Mouse (Mus musculus) v-Abl transformed pro-B cells (cell line): ENCODE results near the gene Tbc1d10c.
"Not testable (repeated sequence)": the region's sequence is repeated elsewhere in the genome, so short reads cannot be mapped to it uniquely, and the experiment has no call there.

Experiments used
- in situ Hi-C, 2 experiments: fragments of 400-800 bp; cut with MboI; formaldehyde crosslinking; loops; one replicate each; pipeline ENCODE4 v1.15.1; 2025; ENCODE audit not compliant: unreplicated experiment in 2 of 2

Gene Tbc1d10c

DNA sequence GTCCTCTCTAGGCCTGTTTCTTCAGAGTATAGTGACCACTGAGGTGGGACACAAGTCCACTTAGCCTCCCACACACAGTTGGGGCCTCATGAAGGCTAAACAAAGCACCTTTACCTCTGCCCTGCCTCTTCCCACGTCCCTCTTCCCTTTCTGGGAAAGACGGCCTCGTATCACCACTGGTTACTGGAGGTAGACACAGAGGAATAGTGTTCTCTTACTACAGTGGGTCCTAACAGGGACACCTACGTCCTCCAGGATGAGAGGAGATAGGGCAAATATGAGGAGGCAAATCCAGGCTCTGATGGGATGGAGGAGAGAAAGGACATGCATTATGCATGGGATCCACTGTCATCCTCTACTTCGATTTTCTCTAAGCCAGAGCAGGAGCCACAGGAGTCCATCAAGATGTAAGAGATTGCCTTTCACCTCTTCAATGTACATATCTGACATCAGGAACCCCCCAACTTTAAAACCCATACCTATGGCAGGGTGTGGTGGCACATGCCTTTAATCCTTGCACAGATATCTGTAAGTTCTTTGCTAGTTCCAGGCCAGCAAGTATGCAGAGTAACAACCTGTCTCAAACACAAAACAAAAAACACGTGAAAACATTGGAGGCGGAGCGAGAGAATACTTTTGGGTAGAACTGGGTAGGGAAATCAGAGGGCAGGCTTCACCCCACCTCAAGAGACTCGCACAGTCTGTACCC, 43.1 kb downstream of the Tbc1d10c start:
- in situ Hi-C loops: no loop called here

DNA sequence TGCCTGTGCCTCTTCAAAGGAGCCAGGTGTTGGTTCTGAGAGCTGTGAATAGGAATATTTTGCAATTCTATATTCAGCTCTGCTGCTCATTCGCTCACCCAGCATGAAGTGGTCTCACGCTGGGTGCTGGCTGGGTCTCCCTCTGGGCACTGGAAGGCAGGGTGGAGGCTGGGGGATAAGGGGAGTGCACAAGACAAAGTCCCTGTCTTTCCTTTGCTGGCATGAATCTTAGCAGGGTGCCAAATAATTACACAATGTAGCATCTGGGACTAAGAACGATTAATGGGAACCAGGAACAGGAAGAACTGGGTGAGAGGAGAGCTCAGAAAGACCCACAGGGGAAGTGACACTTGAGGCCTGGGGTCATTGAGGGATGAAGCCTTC, 44.1 kb downstream of the Tbc1d10c start:
- in situ Hi-C loops: no loop called here

DNA sequence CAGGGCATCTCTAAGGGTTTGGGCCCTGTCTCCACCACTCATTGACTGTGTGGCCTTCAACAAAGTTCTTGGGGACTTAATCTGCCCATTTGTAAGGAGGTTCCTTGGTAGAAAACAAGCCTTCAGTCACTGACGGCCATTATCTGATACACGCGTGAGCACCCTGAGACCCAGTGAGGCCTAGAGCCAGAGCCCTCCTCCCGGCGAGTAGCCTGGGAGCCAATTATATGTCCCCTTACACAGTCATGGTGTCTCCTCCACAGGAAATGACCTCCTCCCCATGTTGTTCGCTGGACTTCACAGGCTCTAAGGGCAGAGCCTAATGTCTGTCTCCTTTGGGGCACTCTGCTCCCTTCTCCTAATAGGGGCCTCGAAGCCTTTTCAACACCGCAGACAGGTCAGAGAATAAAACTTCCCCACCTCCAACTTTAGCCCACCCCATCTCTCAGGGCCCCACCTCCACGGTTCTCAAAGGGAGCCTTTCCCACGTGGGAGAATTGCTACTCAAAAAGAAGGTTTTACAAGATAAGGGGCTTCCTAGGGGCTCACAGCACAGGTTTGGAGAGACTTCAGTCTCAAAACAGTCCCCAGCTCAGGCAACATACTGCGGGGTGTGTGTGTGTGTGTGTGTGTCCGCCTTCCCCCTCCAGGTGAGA, 44.6 kb downstream of the Tbc1d10c start:
- in situ Hi-C loops: no loop called here

DNA sequence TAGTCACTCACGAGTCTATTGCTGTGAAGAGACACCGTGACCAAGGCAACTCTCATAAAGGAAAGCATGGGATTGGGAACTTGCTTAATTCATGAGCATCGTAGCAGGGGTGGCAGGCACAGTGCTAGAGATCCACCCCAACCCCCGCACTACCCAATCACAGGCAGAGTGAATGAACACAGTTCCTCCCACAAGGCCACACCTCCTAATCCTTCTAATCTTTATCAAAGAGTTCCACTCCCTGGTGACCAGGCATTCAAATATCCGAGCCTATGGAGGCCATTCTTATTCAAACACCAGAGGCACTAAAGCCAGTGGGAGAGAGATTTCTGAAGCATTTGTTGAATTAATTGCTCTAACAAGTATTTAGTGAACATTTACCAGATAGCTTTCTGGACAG, 45.1 kb downstream of the Tbc1d10c start:
- in situ Hi-C loops: no loop called here

DNA sequence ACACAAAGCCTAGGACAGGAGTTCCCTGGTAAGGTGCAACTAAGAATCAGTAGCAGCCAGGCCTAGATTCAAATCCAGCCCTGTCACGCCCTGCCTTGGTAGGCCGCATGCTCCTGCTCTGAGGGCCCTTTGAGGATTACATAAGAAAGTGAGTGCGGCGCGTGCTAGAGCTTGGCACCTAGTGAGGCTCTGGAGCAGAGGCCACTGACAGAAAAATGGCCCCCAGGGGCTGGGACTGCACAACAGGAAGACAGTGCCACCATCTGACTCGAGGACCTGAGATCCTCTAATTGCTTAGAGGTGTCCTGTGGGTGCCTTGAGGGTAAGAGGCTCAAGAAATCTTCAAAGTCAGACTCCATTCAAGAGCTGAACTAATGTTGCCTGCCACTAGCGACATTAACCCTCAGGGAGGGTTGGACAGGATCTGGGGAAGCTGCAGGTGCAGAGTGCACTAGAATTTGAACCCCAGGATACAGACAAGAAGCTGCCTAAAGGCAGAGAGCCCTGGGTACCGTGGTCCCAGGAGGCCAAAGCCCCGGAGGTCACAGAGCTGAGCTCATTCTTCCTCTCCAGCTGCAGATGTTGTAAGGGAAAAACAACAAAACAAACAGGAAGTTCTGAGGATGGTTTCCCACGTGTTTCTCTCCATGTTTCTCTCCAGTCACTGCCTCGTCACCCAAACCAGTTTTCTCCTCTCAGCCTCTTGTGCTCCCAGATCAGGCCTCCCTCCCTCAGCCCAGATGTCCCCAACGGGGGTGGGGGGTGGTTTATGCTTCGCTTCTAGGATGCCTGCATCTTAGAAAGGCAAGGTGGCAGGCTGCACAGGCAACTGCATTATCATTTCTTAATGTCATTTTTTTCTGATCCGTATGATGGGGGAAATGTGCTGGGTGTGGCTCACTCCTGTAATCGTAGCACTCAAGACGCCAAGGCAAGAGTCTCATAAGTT, 46.3 kb downstream of the Tbc1d10c start:
- in situ Hi-C loops: no loop called here

DNA sequence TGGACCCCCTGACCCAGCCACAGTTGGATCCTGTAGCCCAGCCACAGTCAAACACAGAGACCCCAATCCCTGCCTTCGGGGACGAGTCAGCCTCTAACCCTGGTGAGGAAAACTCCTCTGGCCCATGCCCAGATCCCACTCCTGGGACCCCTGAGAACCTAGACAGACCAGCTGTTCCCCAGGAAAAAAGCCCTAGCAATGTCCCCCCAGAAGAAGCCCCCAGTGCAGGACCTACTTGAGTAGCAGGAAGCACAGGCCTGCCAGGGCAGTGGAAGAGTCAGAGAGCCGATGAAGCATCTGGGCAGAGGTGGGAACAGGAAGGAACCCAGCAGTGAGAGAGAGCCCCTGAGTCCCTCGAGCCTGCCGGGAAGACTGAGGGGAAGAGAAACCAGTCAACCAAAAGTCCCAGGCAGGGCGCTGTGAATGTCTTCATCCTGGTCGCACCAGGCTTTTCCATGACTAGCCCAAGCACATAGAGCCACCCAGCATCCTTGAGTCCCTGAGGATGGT, 47.3 kb downstream of the Tbc1d10c start, which contains the start of gene Cabp4:
Gene Cabp4, minus strand, starts transcription at position 275 of the 510 bp plus-strand sequence.
- in situ Hi-C loops: no loop called here

DNA sequence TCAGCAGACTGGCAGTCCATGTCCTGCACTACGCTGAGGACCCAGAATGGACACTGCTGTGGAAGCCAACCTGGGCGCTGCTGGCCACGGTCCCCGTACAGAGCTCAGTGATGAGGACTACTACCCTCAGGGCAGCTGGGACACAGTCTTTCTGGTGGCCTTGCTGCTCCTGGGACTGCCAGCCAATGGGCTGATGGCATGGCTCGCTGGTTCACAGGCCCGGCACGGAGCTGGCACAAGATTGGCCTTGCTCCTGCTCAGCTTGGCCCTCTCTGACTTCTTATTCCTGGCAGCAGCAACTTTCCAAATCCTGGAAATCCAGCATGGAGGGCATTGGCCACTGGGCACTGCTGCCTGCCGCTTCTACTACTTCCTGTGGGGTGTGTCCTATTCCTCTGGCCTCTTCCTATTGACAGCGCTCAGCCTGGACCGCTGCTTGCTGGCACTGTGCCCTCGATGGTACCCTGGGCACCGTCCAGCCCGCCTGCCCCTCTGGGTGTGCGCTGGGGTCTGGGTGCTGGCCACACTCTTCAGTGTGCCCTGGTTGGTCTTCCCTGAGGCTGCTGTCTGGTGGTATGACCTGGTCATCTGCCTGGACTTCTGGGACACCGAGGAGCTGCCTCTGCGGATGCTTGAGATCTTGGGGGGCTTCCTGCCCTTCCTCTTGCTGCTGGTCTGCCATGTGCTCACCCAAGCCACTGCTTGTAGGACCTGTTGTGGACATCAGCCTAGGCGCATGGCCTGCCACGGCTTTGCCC, 48.5 kb downstream of the Tbc1d10c start:
- in situ Hi-C loops: no loop called here

DNA sequence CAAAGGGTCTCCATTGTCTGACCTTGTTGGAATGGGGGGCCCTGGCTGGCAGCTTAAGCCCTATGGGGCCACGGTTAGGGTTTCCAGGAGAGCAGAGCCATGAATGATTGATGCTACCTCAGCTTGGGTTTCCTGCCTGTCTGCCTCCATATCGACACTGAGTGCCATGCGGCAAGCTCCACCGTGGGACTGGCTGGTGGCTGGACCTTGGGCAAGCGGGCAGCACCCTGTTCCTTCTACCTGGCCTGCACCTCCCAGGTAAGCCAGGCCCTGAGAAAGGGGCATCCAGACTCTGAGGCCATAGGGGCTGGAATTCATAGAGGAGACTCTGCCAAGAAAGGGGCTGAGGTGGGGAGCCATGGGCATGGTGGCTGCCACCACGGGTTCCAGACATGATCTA, 50.9 kb downstream of the Tbc1d10c start:
- in situ Hi-C loops: no loop called here

DNA sequence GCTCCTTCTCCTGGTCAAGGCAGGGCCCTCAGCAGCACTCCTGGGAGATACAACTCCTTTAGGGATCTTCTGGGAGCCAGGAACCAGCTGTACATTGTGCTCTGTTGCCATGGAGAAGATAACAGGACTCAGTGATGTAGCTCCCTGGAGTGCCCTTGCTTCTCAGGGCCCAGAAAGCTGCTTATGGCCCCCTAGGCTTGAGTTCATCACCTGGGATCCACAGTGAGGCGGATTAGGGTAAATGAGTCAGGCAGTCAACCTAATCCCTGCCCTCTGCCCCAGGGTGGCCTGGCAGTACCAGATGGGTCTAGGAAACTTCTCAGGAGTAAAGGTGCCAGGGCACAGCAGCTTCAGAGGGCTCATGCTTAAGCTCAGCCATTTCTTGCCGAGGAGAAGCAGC, 51.6 kb downstream of the Tbc1d10c start, which contains the start of gene Gpr152:
Gene Gpr152, plus strand, starts transcription at position 342 of the 400 bp plus-strand sequence.
- in situ Hi-C loops: no loop called here

DNA sequence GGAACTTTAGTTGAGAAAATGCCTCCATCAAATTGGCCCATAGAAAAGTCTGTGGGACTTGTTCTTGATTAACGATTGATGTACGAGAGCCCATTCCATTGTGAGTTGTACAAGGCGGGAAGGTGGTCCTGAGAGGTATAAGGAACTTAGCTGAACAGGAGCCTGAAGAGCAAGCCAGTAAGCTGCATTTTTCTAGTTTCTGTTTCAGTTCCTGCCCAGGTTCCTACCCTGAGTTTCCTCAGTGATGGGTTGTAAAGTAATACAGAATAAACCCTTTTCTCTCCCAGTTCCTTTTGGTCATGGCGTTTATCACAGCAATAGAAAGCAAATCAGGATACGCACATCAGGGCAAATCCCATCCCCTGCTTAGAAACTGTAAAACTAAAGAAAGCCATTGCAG, 53.2 kb downstream of the Tbc1d10c start:
- in situ Hi-C loops: no loop called here

DNA sequence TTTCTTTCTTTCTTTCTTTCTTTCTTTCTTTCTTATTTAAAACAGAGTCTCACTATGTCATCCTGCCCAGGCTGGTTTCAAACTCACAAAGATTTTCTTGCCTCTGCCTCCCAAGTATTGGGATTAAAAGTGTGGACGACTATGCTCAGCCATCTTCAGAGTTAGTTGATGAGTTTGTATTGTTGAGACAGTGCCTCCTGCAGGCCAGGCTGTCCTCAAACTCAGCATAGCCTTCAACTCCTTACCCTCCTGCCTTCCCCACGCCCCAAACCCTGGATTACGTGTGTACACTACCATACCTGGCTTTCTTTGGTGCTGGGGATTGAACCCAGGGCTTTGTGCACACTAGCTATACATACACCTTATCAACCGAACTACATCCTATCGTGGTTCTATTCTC, 54.6 kb downstream of the Tbc1d10c start:
- in situ Hi-C loops: no loop called here

DNA sequence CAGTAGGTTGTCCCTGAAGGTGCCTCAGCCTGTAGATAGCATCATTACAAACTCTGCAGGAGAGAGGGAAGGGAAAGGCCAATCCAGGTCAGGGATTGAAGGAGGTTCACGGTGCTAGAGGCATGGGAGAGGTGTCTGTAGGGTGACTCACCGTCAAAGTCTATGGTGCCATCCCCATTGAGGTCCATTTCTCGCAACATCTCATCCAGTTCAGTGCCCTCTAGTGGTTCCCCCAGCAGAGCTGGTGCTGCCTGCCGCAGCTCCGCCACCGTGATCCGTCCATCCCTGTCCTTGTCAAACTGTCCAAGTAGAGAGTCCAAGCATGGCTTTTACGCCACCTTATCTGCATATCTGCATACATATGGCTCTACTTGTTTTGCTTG, 55.1 kb downstream of the Tbc1d10c start:
- in situ Hi-C loops: not testable (repeated sequence)

DNA sequence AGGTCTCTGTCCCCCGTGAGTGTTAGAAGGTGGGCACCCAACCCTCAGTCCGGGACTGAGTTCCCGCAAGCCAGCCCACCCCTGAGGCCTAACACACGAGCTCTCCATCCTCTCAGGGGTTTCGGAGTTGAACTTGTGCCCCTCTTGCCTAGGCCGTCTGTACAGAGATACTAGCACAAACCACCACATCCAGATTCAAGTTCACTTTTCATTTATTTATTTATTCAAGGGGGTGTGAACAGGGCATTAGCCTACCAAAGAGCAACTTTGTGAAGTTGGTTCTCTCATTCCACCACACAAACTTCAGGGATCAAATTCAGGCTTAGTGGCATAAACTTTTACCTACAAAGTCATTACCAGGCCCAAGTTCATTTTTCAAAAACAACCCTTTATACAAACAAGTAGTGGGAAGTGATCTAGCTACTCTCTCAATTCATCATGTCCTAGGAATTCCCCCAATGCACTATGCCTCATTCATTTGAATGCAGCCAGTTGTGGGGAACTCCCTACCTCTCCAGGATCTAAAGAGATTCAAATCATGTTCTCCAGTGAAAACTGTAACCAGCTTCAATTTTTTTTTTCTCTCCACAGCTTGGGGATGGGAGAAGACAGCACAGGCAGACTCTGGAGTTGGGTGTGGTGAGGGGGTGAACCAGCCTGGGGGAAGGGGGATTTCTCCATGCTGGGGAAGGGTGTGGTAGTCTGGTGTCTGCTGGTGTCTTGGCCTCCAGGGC, 55.7 kb downstream of the Tbc1d10c start:
- in situ Hi-C loops: not testable (repeated sequence)

DNA sequence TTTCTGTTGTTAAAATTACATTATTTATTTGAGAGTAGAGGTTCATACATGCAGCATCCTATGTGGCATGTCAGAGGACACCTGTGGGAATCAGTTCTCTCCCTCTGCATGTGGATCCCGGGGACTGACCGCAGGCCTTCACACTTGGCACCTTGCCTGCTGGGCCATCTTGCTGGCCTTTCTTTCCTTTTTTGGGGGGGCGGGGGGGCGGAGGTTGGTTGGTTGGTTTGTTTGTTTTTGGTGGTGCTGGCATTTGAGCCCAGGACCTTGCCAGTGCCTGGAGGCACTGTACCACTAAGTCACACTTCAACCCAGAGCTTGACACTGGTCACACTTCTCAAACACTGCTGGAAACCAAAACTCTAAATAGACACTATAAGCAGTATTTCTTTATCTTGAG, 56.7 kb downstream of the Tbc1d10c start:
- in situ Hi-C loops: no loop called here
